Mouse (Mus musculus): ENCODE measurements around the gene Uck2.

Gene Uck2

GRCm38 (mm10) chr1:167285320-167285355 is at the start of gene Uck2:
Uck2 (minus strand) TSS chr1:167285320.
- DNase-seq (ENCODE audit: low spot score): no peak

GRCm38 (mm10) chr1:167331106-167331505 is 46.0 kb upstream of the Uck2 start:
- no peak for DNase-seq (ENCODE audit: low spot score)

- DNase-seq (ENCODE audit: low spot score): no peak
Measured at GRCm38 (mm10) chr1:167328776-167329175, 43.7 kb upstream of the Uck2 start.

- DNase-seq (ENCODE audit: low spot score): no peak
Measured at GRCm38 (mm10) chr1:167321691-167322090, 36.6 kb upstream of the Uck2 start.

GRCm38 (mm10) chr1:167313220-167313619 is 28.1 kb upstream of the Uck2 start:
- no peak for DNase-seq (ENCODE audit: low spot score)

GRCm38 (mm10) chr1:167312367-167312766 is 27.2 kb upstream of the Uck2 start:
- no peak for DNase-seq (ENCODE audit: low spot score)

- DNase-seq (ENCODE audit: low spot score): peak; percentile 98
Measured at GRCm38 (mm10) chr1:167308261-167309054, 23.3 kb upstream of the Uck2 start, which contains the start of gene Tmco1. Tmco1 (plus strand) TSS chr1:167308378.

GRCm38 (mm10) chr1:167307674-167308073 is 22.6 kb upstream of the Uck2 start:
- no peak for DNase-seq (ENCODE audit: low spot score)

GRCm38 (mm10) chr1:167306451-167307240 is 21.5 kb upstream of the Uck2 start:
- DNase-seq (ENCODE audit: low spot score): peak; percentile 68

- DNase-seq (ENCODE audit: low spot score): no peak
Measured at GRCm38 (mm10) chr1:167305501-167306137, 20.5 kb upstream of the Uck2 start.

- DNase-seq (ENCODE audit: low spot score): no peak
Measured at GRCm38 (mm10) chr1:167300122-167300521, 15.0 kb upstream of the Uck2 start.

GRCm38 (mm10) chr1:167295679-167296402 is 10.7 kb upstream of the Uck2 start:
- no peak for DNase-seq (ENCODE audit: low spot score)

GRCm38 (mm10) chr1:167292447-167292846 is 7.3 kb upstream of the Uck2 start:
- no peak for DNase-seq (ENCODE audit: low spot score)

GRCm38 (mm10) chr1:167291610-167292009 is 6.5 kb upstream of the Uck2 start:
- no peak for DNase-seq (ENCODE audit: low spot score)

- no peak for DNase-seq (ENCODE audit: low spot score)
Measured at GRCm38 (mm10) chr1:167290263-167290592, 5.1 kb upstream of the Uck2 start.

- DNase-seq (ENCODE audit: low spot score): no peak
Measured at GRCm38 (mm10) chr1:167289567-167290262, 4.6 kb upstream of the Uck2 start.

- no peak for DNase-seq (ENCODE audit: low spot score)
Measured at GRCm38 (mm10) chr1:167288665-167289538, 3.8 kb upstream of the Uck2 start.

GRCm38 (mm10) chr1:167287156-167287555 is 2.0 kb upstream of the Uck2 start:
- no peak for DNase-seq (ENCODE audit: low spot score)

GRCm38 (mm10) chr1:167285356-167285755 is 236 bp upstream of the Uck2 start:
- DNase-seq (ENCODE audit: low spot score): no peak

- peak; percentile 84 for DNase-seq (ENCODE audit: low spot score)
Measured at GRCm38 (mm10) chr1:167284837-167285319, 242 bp downstream of the Uck2 start.

- DNase-seq (ENCODE audit: low spot score): peak; percentile 83
Measured at GRCm38 (mm10) chr1:167284258-167284836, 773 bp downstream of the Uck2 start.
